Mouse (Mus musculus): ENCODE measurements around the gene C2. TPM values are rescaled to one million over a fixed set of nuclear protein-coding genes. Genes with fewer than 3 reads are reported as not detected.

Gene C2
- total and polyA plus RNA-seq, 3 experiments = 2.3 to 25.9 (median 2.5) TPM

DNA sequence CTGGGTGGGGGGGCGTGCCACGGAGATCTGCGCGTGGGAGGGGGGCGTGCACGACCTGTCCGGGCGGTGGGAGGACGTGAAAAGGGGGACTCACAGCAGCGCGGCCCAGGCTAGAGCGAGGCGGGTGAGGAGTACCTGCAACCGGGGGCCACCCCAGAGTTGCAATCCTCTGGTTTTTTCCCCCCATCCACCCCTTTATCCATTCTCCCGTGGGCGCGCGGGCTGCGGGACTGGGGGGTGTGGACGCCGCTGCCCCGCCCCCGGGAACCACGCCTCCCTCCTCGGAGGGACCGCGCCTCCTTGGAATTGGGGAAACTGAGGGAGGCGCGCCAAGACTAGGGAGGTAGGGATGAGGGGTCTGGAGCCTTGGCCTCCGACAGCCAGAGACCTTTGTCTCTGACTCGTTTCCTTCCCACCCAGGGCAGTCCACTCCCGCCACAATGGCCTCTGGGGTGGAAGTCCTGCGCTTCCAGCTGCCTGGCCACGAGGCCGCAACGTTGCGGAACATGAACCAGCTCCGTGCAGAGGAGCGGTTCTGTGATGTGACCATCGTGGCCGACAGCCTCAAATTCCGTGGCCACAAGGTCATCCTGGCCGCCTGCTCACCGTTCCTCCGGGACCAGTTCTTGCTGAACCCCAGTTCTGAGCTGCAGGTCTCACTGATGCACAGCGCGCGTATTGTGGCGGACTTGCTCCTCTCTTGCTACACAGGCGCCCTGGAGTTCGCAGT lies 3.1 kb downstream of the C2 start:
- ATAC-seq (ENCODE audit: extremely low read depth, insufficient number of reproducible peaks, low FRiP score, poor library complexity, severe bottlenecking) (no peak), DNase-seq (ENCODE audit: low spot score) (no peak)
- Histone ChIP-seq H3K36me3 (replicated peaks) (peaks cover 20% of the 10 kb centered on the region), H3K4me3 (ENCODE audit: low read depth, low read length) (peak overlapping the region; percentile 81), H3K9me3 (replicated peaks) (no peaks in the 10 kb centered on the region; the same call in 1 of the 2 replicates), H3K4me1 (ENCODE audit: insufficient read depth, low read depth, low read length) (peaks cover 57% of the 10 kb centered on the region), H3K27me3 (ENCODE audit: insufficient read depth, low read length) (no peaks in the 10 kb centered on the region)
- TF ChIP-seq GATA2 (IDR thresholded peaks at IDR 0.05; ENCODE audit: borderline replicate concordance, low read depth, low read length) = no peak
- no peak for TF ChIP-seq GATA1 (IDR thresholded peaks at IDR 0.05; ENCODE audit: borderline replicate concordance, low read length)
- TF ChIP-seq POLR2AphosphoS5 (IDR thresholded peaks at IDR 0.05; ENCODE audit: insufficient replicate concordance, low read depth, low read length) = no peak
- TF ChIP-seq TAL1 (conservative IDR thresholded peaks at IDR 0.05; ENCODE audit: low read depth, low read length) = no peak
- TF ChIP-seq CTCF (IDR thresholded peaks at IDR 0.05; ENCODE audit: low read depth, low read length) = no peak

DNA sequence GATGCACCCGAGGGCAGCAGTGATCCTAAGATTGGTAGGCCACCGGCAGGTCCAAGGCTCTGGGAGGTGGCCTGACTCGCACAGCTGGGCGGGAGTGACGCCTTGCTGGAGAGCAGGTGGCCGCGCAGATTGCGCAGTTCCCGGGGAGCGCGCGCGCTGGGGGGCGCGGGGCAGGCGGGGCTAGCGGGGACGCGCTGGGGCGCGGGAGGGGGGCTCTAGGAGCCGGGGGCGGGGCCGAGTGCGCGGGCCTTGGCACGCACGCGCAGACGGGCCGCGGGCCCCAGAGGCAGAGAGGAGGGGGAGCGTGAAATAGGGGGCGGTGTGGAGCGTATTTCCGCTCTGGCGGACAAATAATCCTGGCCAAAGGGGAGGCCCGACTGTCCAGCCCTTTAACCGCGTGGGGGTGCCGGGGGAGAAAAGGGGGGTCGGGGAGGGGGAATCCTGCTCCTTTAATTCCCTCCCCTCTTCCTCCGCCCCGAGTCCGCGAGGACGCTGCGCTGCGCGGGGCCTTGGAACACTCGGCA lies 3.9 kb downstream of the C2 start:
- Histone ChIP-seq H3K9me3 (replicated peaks) (no peaks in the 10 kb centered on the region; the same call in 1 of the 2 replicates), H3K27me3 (ENCODE audit: insufficient read depth, low read length) (no peaks in the 10 kb centered on the region), H3K36me3 (replicated peaks) (peaks cover 17% of the 10 kb centered on the region), H3K4me1 (ENCODE audit: insufficient read depth, low read depth, low read length) (peaks cover 54% of the 10 kb centered on the region), H3K4me3 (ENCODE audit: low read depth, low read length) (peak overlapping the region; percentile 81)
- ATAC-seq (ENCODE audit: extremely low read depth, insufficient number of reproducible peaks, low FRiP score, poor library complexity, severe bottlenecking) = peak; percentile 59
- TF ChIP-seq POLR2AphosphoS5 (IDR thresholded peaks at IDR 0.05; ENCODE audit: insufficient replicate concordance, low read depth, low read length) (no peak), GATA1 (IDR thresholded peaks at IDR 0.05; ENCODE audit: borderline replicate concordance, low read length) (no peak), TAL1 (conservative IDR thresholded peaks at IDR 0.05; ENCODE audit: low read depth, low read length) (no peak; the same call in 1 of the 2 replicates), GATA2 (IDR thresholded peaks at IDR 0.05; ENCODE audit: borderline replicate concordance, low read depth, low read length) (no peak), CTCF (IDR thresholded peaks at IDR 0.05; ENCODE audit: low read depth, low read length) (no peak)
- peak; percentile 90 for DNase-seq (ENCODE audit: low spot score)

DNA sequence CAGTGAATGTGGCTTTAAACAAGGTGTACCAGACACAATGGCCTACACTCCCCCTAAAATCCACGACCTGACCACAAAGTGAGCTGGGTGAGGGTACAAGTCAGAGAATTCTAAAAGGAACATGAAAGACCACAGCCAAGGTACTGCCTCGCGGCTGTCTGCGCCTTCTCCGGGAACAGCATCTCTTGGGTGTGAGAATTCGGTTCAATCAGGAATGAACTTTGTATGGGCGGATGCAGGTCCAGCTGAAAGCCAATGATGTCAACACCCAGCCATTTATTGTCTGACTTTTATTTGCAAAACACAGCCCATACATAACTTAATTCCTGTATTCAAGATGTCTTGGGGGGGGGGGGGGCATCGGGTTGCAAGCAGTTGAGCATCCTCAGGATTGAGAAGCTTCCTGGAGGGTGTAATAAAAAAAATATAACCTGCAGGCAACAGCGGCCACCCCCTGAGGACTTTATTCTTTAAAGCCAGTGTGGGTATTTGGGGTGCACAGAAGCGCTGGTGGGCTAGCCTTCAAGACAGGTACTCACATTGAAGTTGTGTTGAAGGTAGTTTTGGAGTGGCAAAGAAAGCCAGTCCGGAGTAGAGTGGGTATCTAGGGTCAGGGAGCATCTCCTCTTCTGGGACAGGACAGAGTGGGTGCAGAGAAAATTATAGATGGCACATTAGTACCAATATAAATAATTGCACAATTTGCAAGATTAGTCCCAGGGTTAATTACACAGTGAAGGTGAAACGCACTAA lies 4.8 kb downstream of the C2 start:
- no peak overlapping the region for H3K4me3 ChIP-seq (ENCODE audit: low read depth, low read length)
- DNase-seq (ENCODE audit: low spot score) (no peak), ATAC-seq (ENCODE audit: extremely low read depth, insufficient number of reproducible peaks, low FRiP score, poor library complexity, severe bottlenecking) (no peak)
- H3K9me3 ChIP-seq (replicated peaks) = no peaks in the 10 kb centered on the region; the same call in 1 of the 2 replicates
- peaks cover 59% of the 10 kb centered on the region for H3K4me1 ChIP-seq (ENCODE audit: insufficient read depth, low read depth, low read length)
- H3K27me3 ChIP-seq (ENCODE audit: insufficient read depth, low read length) = no peaks in the 10 kb centered on the region
- H3K36me3 ChIP-seq (replicated peaks) = peaks cover 17% of the 10 kb centered on the region
- TF ChIP-seq TAL1 (conservative IDR thresholded peaks at IDR 0.05; ENCODE audit: low read depth, low read length) (no peak), GATA2 (IDR thresholded peaks at IDR 0.05; ENCODE audit: borderline replicate concordance, low read depth, low read length) (no peak), POLR2AphosphoS5 (IDR thresholded peaks at IDR 0.05; ENCODE audit: insufficient replicate concordance, low read depth, low read length) (no peak), CTCF (IDR thresholded peaks at IDR 0.05; ENCODE audit: low read depth, low read length) (no peak), GATA1 (IDR thresholded peaks at IDR 0.05; ENCODE audit: borderline replicate concordance, low read length) (no peak)

DNA sequence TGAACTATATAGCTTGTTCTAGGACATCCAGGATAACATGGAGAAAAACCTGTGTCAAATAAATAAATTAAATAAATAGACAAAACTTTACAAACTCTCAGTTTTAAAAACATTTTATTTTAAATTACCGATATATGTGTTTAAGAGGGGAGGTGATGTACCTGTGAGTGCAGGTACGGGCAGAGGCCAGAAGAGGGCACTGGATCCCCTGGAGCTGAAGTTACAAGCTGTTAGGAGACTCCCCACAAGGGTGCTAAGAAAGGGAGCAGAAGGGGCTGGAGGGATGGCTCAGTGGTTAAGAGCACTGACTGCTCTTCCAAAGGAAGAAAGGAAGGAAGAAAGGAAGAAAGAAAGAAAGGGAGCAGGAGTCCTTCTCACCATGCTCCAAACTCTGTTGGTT lies 6.7 kb downstream of the C2 start:
- no peak for ATAC-seq (ENCODE audit: extremely low read depth, insufficient number of reproducible peaks, low FRiP score, poor library complexity, severe bottlenecking)
- Histone ChIP-seq H3K36me3 (replicated peaks) (peaks cover 15% of the 10 kb centered on the region), H3K9me3 (replicated peaks) (no peaks in the 10 kb centered on the region; the same call in 1 of the 2 replicates), H3K27me3 (ENCODE audit: insufficient read depth, low read length) (no peaks in the 10 kb centered on the region), H3K4me3 (ENCODE audit: low read depth, low read length) (no peak overlapping the region), H3K4me1 (ENCODE audit: insufficient read depth, low read depth, low read length) (peaks cover 62% of the 10 kb centered on the region)
- TF ChIP-seq CTCF (IDR thresholded peaks at IDR 0.05; ENCODE audit: low read depth, low read length) (no peak), POLR2AphosphoS5 (IDR thresholded peaks at IDR 0.05; ENCODE audit: insufficient replicate concordance, low read depth, low read length) (no peak), GATA2 (IDR thresholded peaks at IDR 0.05; ENCODE audit: borderline replicate concordance, low read depth, low read length) (no peak), TAL1 (conservative IDR thresholded peaks at IDR 0.05; ENCODE audit: low read depth, low read length) (no peak), GATA1 (IDR thresholded peaks at IDR 0.05; ENCODE audit: borderline replicate concordance, low read length) (no peak)
- no peak for DNase-seq (ENCODE audit: low spot score)

DNA sequence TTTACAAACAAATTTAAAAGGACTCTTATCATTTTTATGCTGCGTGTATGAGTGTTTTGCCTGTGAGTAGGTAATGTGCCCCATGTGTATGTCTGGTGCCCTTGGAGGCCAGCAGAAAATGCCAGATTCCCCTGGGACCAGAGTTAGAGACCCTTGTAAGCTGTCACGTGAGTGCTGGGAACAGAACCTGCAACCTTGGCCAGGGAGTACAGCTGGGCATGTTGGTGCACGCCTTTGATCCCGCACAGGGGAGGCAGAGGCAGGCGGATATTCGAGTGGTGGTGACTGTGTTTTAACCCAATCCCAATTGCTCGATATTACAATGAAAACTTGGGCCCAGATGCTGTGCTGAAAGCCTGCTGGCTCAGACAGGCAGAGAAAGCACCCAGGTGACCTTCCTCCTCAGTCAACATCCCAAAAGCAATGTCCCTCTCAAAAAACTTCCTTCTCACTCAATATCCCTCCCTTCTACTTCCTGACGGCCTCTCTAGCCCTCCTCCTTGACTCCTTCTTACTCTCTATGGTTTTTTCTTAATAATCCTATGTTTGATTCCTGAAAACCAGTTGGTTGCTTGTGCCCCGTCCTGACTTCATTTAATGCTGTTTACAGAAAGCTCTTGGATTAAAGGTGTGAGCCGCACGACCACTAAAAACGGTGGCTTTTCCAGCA lies 7.9 kb downstream of the C2 start:
- no peak for ATAC-seq (ENCODE audit: extremely low read depth, insufficient number of reproducible peaks, low FRiP score, poor library complexity, severe bottlenecking)

More for the DNA sequence above, 7.9 kb downstream of the C2 start:
- no peaks in the 10 kb centered on the region for H3K9me3 ChIP-seq (replicated peaks)
- TF ChIP-seq POLR2AphosphoS5 (IDR thresholded peaks at IDR 0.05; ENCODE audit: insufficient replicate concordance, low read depth, low read length) (no peak), GATA1 (IDR thresholded peaks at IDR 0.05; ENCODE audit: borderline replicate concordance, low read length) (no peak), TAL1 (conservative IDR thresholded peaks at IDR 0.05; ENCODE audit: low read depth, low read length) (no peak), CTCF (IDR thresholded peaks at IDR 0.05; ENCODE audit: low read depth, low read length) (no peak)
- H3K36me3 ChIP-seq (replicated peaks) = peaks cover 3% of the 10 kb centered on the region
- no peaks in the 10 kb centered on the region for H3K27me3 ChIP-seq (ENCODE audit: insufficient read depth, low read length)
- peaks cover 61% of the 10 kb centered on the region for H3K4me1 ChIP-seq (ENCODE audit: insufficient read depth, low read depth, low read length)
- no peak overlapping the region for H3K4me3 ChIP-seq (ENCODE audit: low read depth, low read length)
- no peak for DNase-seq (ENCODE audit: low spot score)

All from G1E (cell line).